Mouse (Mus musculus): ENCODE data around the gene Fgf22. TPM values are rescaled to one million over a fixed set of nuclear protein-coding genes. Genes with fewer than 3 reads are reported as not detected.

Fgf22 gene
- polyA plus RNA-seq (2015; fragmentation: Nextera tagmentation; extraction: Ambion mirVana), result 0.26 TPM in 1 of 2 replicates, not detected in the other

- Histone ChIP-seq H3K36me3 (ENCODE audit: control insufficient read depth, insufficient read depth, low read length) (peaks cover 11% of the 10 kb centered on the region), H3K9me3 (ENCODE audit: control insufficient read depth, low read length) (no peaks in the 10 kb centered on the region), H3K4me2 (ENCODE audit: low read depth, low read length) (peak within 1 kb of the TSS; percentile 66), H3K4me1 (ENCODE audit: control insufficient read depth, insufficient read depth, low read length) (peaks cover 3% of the 10 kb centered on the region; the same call in 1 of the 2 replicates), H3K27ac (ENCODE audit: low read length) (no peak within 1 kb of the TSS), H3K4me3 (ENCODE audit: low read length) (peak within 1 kb of the TSS; percentile 39), H3K27me3 (replicated peaks; ENCODE audit: control insufficient read depth, insufficient read depth, low read length) (no peaks in the 10 kb centered on the region), H3K9ac (ENCODE audit: low read depth, low read length) (peak within 1 kb of the TSS; percentile 49; the same call in 1 of the 2 replicates)
- ATAC-seq, result peak; percentile 88
- WGBS, result 2% methylated on average over 36 of the region's 36 CpGs
Observed at GRCm38 (mm10) chr10:79754856-79755516, at the start of gene Fgf22. TSS of gene Fgf22 (plus strand) at chr10:79755076.

GRCm38 (mm10) chr10:79705951-79706350 is 48.9 kb upstream of the Fgf22 start:
- WGBS, result 63% methylated on average over 4 of the region's 5 CpGs
- Histone ChIP-seq H3K27me3 (replicated peaks; ENCODE audit: control insufficient read depth, insufficient read depth, low read length) (no peaks in the 10 kb centered on the region), H3K27ac (ENCODE audit: low read length) (peak overlapping the region; percentile 27; the same call in 1 of the 2 replicates), H3K9ac (ENCODE audit: low read depth, low read length) (peak overlapping the region; percentile 96), H3K36me3 (ENCODE audit: control insufficient read depth, insufficient read depth, low read length) (peaks cover 22% of the 10 kb centered on the region; the same call in 1 of the 2 replicates), H3K4me1 (ENCODE audit: control insufficient read depth, insufficient read depth, low read length) (peaks cover 49% of the 10 kb centered on the region), H3K4me2 (ENCODE audit: low read depth, low read length) (peak overlapping the region; percentile 88), H3K9me3 (ENCODE audit: control insufficient read depth, low read length) (no peaks in the 10 kb centered on the region), H3K4me3 (ENCODE audit: low read length) (peak overlapping the region; percentile 84)
- peak; percentile 4; the same call in 1 of the 2 replicates for ATAC-seq

- peak overlapping the region; percentile 88 for H3K4me2 ChIP-seq (ENCODE audit: low read depth, low read length)
- peaks cover 22% of the 10 kb centered on the region; the same call in 1 of the 2 replicates for H3K36me3 ChIP-seq (ENCODE audit: control insufficient read depth, insufficient read depth, low read length)
- peak overlapping the region; percentile 84 for H3K4me3 ChIP-seq (ENCODE audit: low read length)
- H3K9me3 ChIP-seq (ENCODE audit: control insufficient read depth, low read length), result no peaks in the 10 kb centered on the region
- ATAC-seq, result no peak
- peak overlapping the region; percentile 96 for H3K9ac ChIP-seq (ENCODE audit: low read depth, low read length)
- WGBS, result 74% methylated on average over 5 of the region's 5 CpGs
- peak overlapping the region; percentile 27; the same call in 1 of the 2 replicates for H3K27ac ChIP-seq (ENCODE audit: low read length)
- H3K4me1 ChIP-seq (ENCODE audit: control insufficient read depth, insufficient read depth, low read length), result peaks cover 43% of the 10 kb centered on the region
- no peaks in the 10 kb centered on the region for H3K27me3 ChIP-seq (replicated peaks; ENCODE audit: control insufficient read depth, insufficient read depth, low read length)
Observed at GRCm38 (mm10) chr10:79706406-79707094, 48.3 kb upstream of the Fgf22 start.

- WGBS, result 76% methylated on average over 1 of the region's 1 CpGs
- no peaks in the 10 kb centered on the region for H3K27me3 ChIP-seq (replicated peaks; ENCODE audit: control insufficient read depth, insufficient read depth, low read length)
- peaks cover 40% of the 10 kb centered on the region for H3K4me1 ChIP-seq (ENCODE audit: control insufficient read depth, insufficient read depth, low read length)
- no peaks in the 10 kb centered on the region for H3K9me3 ChIP-seq (ENCODE audit: control insufficient read depth, low read length)
- H3K9ac ChIP-seq (ENCODE audit: low read depth, low read length), result 0 out of 2 replicates have a peak overlapping the region, but pooled peaks have one; percentile 24
- peaks cover 27% of the 10 kb centered on the region; the same call in 1 of the 2 replicates for H3K36me3 ChIP-seq (ENCODE audit: control insufficient read depth, insufficient read depth, low read length)
- H3K27ac ChIP-seq (ENCODE audit: low read length), result 0 out of 2 replicates have a peak overlapping the region, but pooled peaks have one; percentile 14
- no peak for ATAC-seq
- H3K4me3 ChIP-seq (ENCODE audit: low read length), result no peak overlapping the region
- peak overlapping the region; percentile 88; the same call in 1 of the 2 replicates for H3K4me2 ChIP-seq (ENCODE audit: low read depth, low read length)
Observed at GRCm38 (mm10) chr10:79707162-79707561, 47.7 kb upstream of the Fgf22 start.

- H3K4me3 ChIP-seq (ENCODE audit: low read length), result no peak overlapping the region
- H3K4me1 ChIP-seq (ENCODE audit: control insufficient read depth, insufficient read depth, low read length), result peaks cover 40% of the 10 kb centered on the region
- WGBS, result 55% methylated on average over 4 of the region's 4 CpGs
- H3K27ac ChIP-seq (ENCODE audit: low read length), result no peak overlapping the region
- no peak overlapping the region for H3K4me2 ChIP-seq (ENCODE audit: low read depth, low read length)
- ATAC-seq, result no peak
- no peaks in the 10 kb centered on the region for H3K27me3 ChIP-seq (replicated peaks; ENCODE audit: control insufficient read depth, insufficient read depth, low read length)
- peaks cover 27% of the 10 kb centered on the region; the same call in 1 of the 2 replicates for H3K36me3 ChIP-seq (ENCODE audit: control insufficient read depth, insufficient read depth, low read length)
- H3K9ac ChIP-seq (ENCODE audit: low read depth, low read length), result 0 out of 2 replicates have a peak overlapping the region, but pooled peaks have one; percentile 24
- H3K9me3 ChIP-seq (ENCODE audit: control insufficient read depth, low read length), result no peaks in the 10 kb centered on the region
Observed at GRCm38 (mm10) chr10:79707759-79708158, 47.1 kb upstream of the Fgf22 start.

GRCm38 (mm10) chr10:79708668-79709067 is 46.2 kb upstream of the Fgf22 start:
- no peaks in the 10 kb centered on the region for H3K9me3 ChIP-seq (ENCODE audit: control insufficient read depth, low read length)
- WGBS, result 88% methylated on average over 21 of the region's 21 CpGs
- no peak overlapping the region for H3K4me2 ChIP-seq (ENCODE audit: low read depth, low read length)
- H3K9ac ChIP-seq (ENCODE audit: low read depth, low read length), result peak overlapping the region; percentile 19; the same call in 1 of the 2 replicates
- H3K27ac ChIP-seq (ENCODE audit: low read length), result no peak overlapping the region
- peaks cover 27% of the 10 kb centered on the region; the same call in 1 of the 2 replicates for H3K36me3 ChIP-seq (ENCODE audit: control insufficient read depth, insufficient read depth, low read length)
- H3K4me3 ChIP-seq (ENCODE audit: low read length), result no peak overlapping the region
- peaks cover 40% of the 10 kb centered on the region for H3K4me1 ChIP-seq (ENCODE audit: control insufficient read depth, insufficient read depth, low read length)
- ATAC-seq, result no peak
- H3K27me3 ChIP-seq (replicated peaks; ENCODE audit: control insufficient read depth, insufficient read depth, low read length), result no peaks in the 10 kb centered on the region

GRCm38 (mm10) chr10:79709307-79709706 is 45.6 kb upstream of the Fgf22 start:
- ATAC-seq, result no peak
- Histone ChIP-seq H3K4me2 (ENCODE audit: low read depth, low read length) (no peak overlapping the region), H3K36me3 (ENCODE audit: control insufficient read depth, insufficient read depth, low read length) (peaks cover 27% of the 10 kb centered on the region; the same call in 1 of the 2 replicates), H3K9ac (ENCODE audit: low read depth, low read length) (no peak overlapping the region), H3K4me3 (ENCODE audit: low read length) (no peak overlapping the region), H3K27me3 (replicated peaks; ENCODE audit: control insufficient read depth, insufficient read depth, low read length) (no peaks in the 10 kb centered on the region), H3K27ac (ENCODE audit: low read length) (no peak overlapping the region), H3K9me3 (ENCODE audit: control insufficient read depth, low read length) (no peaks in the 10 kb centered on the region), H3K4me1 (ENCODE audit: control insufficient read depth, insufficient read depth, low read length) (peaks cover 40% of the 10 kb centered on the region)
- WGBS, result 60% methylated on average over 7 of the region's 7 CpGs

- 74% methylated on average over 1 of the region's 1 CpGs for WGBS
- Histone ChIP-seq H3K9me3 (ENCODE audit: control insufficient read depth, low read length) (no peaks in the 10 kb centered on the region), H3K4me3 (ENCODE audit: low read length) (no peak overlapping the region), H3K4me2 (ENCODE audit: low read depth, low read length) (no peak overlapping the region), H3K9ac (ENCODE audit: low read depth, low read length) (no peak overlapping the region), H3K36me3 (ENCODE audit: control insufficient read depth, insufficient read depth, low read length) (peaks cover 27% of the 10 kb centered on the region; the same call in 1 of the 2 replicates), H3K27me3 (replicated peaks; ENCODE audit: control insufficient read depth, insufficient read depth, low read length) (peaks cover 23% of the 10 kb centered on the region), H3K27ac (ENCODE audit: low read length) (no peak overlapping the region), H3K4me1 (ENCODE audit: control insufficient read depth, insufficient read depth, low read length) (peaks cover 29% of the 10 kb centered on the region)
- peak; percentile 8 for ATAC-seq
Observed at GRCm38 (mm10) chr10:79712029-79712428, 42.8 kb upstream of the Fgf22 start.

- 9% methylated on average over 6 of the region's 6 CpGs for WGBS
- Histone ChIP-seq H3K9ac (ENCODE audit: low read depth, low read length) (no peak overlapping the region), H3K27ac (ENCODE audit: low read length) (no peak overlapping the region), H3K36me3 (ENCODE audit: control insufficient read depth, insufficient read depth, low read length) (peaks cover 22% of the 10 kb centered on the region; the same call in 1 of the 2 replicates), H3K27me3 (replicated peaks; ENCODE audit: control insufficient read depth, insufficient read depth, low read length) (peaks cover 29% of the 10 kb centered on the region), H3K4me1 (ENCODE audit: control insufficient read depth, insufficient read depth, low read length) (peaks cover 28% of the 10 kb centered on the region), H3K4me3 (ENCODE audit: low read length) (no peak overlapping the region), H3K9me3 (ENCODE audit: control insufficient read depth, low read length) (no peaks in the 10 kb centered on the region), H3K4me2 (ENCODE audit: low read depth, low read length) (no peak overlapping the region)
- ATAC-seq, result peak; percentile 58
Observed at GRCm38 (mm10) chr10:79712499-79713126, 42.3 kb upstream of the Fgf22 start.

Data from intestine, embryonic 16.5 days (tissue).